Mouse (Mus musculus): Measurements from ENCODE around the gene Ttll4.

DNA sequence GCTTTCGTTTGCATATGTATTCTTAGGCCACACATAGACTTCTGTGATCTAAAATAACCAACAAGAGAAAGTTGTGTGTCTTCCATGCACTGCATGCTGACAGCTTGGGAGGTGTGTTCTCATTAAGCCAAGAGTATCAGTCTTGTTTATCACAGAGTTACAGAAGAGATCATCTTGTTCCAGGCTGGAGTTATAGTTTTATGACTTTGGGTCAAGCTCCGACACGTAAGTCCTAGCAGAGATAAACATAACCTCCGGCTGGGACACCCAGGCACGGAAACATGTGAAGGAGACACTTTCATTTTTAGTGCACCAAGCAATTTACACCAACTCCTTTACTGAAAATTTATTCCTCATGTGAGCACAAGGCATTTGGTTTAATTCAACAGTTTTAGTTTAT, 64.6 kb downstream of the Ttll4 start:
- TF ChIP-seq CTCF (IDR thresholded peaks at IDR 0.05; ENCODE audit: low read depth, low read length) (no peak), POLR2A (IDR thresholded peaks at IDR 0.05; ENCODE audit: insufficient read depth, low read length) (no peak)

Data from ES-Bruce4 (cell line).